Mouse (Mus musculus) embryonic facial prominence, embryonic 13.5 days (tissue): Measurements from ENCODE around the gene Ncln. TPM values are rescaled to one million over a fixed set of nuclear protein-coding genes. Genes with fewer than 3 reads are reported as not detected.
A peak's percentile ranks its signal among the peaks of the same experiment; 100 is the strongest.

Experiments
- ATAC-seq: fragments of 200-750 bp; cut with Nextera tagmentation; 2 replicates; pipeline ENCODE4 v1.8.0; 2017; ENCODE audit warnings: low read depth; ENCODE audit not compliant: insufficient number of reproducible peaks, insufficient read depth, low FRiP score, low TSS enrichment
- H3K27ac ChIP-seq: fragments of 300-500 bp; sonication (generic); 2 replicates; pipeline ENCODE4 v1.5.1; 2015; ENCODE audit warnings: moderate library complexity, mild to moderate bottlenecking, inconsistent platforms
- H3K27me3 ChIP-seq: fragments of 300-500 bp; sonication (generic); 2 replicates; pipeline ENCODE4 v1.6.1; 2015; ENCODE audit warnings: mild to moderate bottlenecking, inconsistent platforms
- H3K36me3 ChIP-seq: fragments of 300-500 bp; sonication (generic); 2 replicates; pipeline ENCODE4 v1.6.1; 2015; ENCODE audit warnings: mild to moderate bottlenecking, inconsistent platforms
- H3K4me1 ChIP-seq: fragments of 300-500 bp; sonication (generic); 2 replicates; pipeline ENCODE4 v1.6.1; 2015; ENCODE audit warnings: inconsistent platforms
- H3K4me2 ChIP-seq: fragments of 300-500 bp; sonication (generic); 2 replicates; pipeline ENCODE4 v1.6.1; 2015; ENCODE audit warnings: moderate library complexity, mild to moderate bottlenecking, inconsistent platforms
- H3K4me3 ChIP-seq: fragments of 300-500 bp; sonication (generic); 2 replicates; pipeline ENCODE4 v1.5.1; 2015; ENCODE audit warnings: mild to moderate bottlenecking, inconsistent platforms
- H3K9ac ChIP-seq: fragments of 300-500 bp; sonication (generic); 2 replicates; pipeline ENCODE4 v1.6.1; 2015; ENCODE audit warnings: mild to moderate bottlenecking, inconsistent platforms
- H3K9me3 ChIP-seq: fragments of 300-500 bp; sonication (generic); 2 replicates; pipeline ENCODE4 v1.6.1; 2016; ENCODE audit warnings: inconsistent platforms
- WGBS: fragments of 180-500 bp; shearing (Covaris S2); methylation state at CpG from one replicate; pipeline ENCODE4 v1.1.7; 2015; ENCODE audit warnings: mixed read lengths; 5-methylcytosine and 5-hydroxymethylcytosine counted together
- polyA plus RNA-seq: library from polyadenylated mRNA; unstranded; fragments of >200 nt; fragmentation: Nextera tagmentation; extraction: Ambion mirVana; gene quantifications from 2 replicates; pipeline ENCODE4 v1.2.1, GENCODE M21; 2015

Gene Ncln
- polyA plus RNA-seq, 1 experiment from 2014 or later, result 82.3 TPM

DNA sequence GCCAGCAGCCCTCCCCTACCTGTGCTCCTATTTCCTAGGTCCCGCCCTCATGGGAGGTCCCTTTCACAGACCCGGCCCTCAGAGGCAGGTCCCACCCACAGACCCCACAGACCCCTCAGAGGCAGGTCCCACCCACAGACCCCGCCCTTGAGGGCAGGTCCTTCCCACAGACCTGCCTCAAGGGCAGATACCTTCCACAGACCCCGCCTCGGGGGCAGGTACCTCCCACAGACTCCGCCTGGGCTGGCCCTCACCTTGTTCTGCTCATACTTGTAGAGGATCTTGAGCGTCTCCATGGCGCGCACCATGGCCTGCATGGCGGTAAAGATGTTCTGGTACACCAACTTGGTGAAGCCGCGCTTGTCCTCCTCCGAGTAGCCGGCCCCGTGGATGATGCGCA lies 38.6 kb upstream of the Ncln start:
- Histone ChIP-seq H3K9ac (no peak overlapping the region), H3K27me3 (no peaks in the 10 kb centered on the region), H3K9me3 (no peaks in the 10 kb centered on the region), H3K4me1 (peaks cover 8% of the 10 kb centered on the region; the same call in 1 of the 2 replicates), H3K27ac (no peak overlapping the region), H3K4me2 (no peak overlapping the region), H3K4me3 (no peak overlapping the region), H3K36me3 (peaks cover 70% of the 10 kb centered on the region)
- ATAC-seq, result no peak
- 59% methylated on average over 16 of the region's 16 CpGs for WGBS

DNA sequence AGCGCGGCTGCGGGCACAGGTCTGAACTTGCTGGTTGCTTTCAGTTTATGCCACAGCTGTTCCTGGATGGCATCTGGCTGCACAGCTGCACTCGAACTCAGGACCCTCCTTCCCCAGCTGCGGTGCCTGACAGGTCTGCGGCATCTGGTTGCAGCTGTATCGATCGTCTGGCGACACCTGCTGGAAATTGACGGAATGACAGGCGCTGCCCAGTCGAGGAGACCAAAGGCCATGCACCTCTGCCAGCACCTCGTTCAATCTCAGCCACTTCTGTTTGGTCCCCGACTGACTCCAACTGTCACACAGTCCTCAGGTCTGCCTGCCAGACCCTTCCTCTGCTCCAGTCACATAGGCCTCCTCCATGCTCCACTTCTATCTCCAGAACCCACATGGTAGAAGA lies 30.6 kb upstream of the Ncln start:
- no peak overlapping the region for H3K4me2 ChIP-seq
- no peaks in the 10 kb centered on the region for H3K9me3 ChIP-seq
- H3K9ac ChIP-seq, result no peak overlapping the region
- no peak overlapping the region for H3K27ac ChIP-seq
- H3K36me3 ChIP-seq, result peaks cover 34% of the 10 kb centered on the region
- peaks cover 5% of the 10 kb centered on the region; the same call in 1 of the 2 replicates for H3K4me1 ChIP-seq
- H3K27me3 ChIP-seq, result peaks cover 16% of the 10 kb centered on the region
- WGBS, result 15% methylated on average over 14 of the region's 14 CpGs
- no peak for ATAC-seq
- H3K4me3 ChIP-seq, result no peak overlapping the region

DNA sequence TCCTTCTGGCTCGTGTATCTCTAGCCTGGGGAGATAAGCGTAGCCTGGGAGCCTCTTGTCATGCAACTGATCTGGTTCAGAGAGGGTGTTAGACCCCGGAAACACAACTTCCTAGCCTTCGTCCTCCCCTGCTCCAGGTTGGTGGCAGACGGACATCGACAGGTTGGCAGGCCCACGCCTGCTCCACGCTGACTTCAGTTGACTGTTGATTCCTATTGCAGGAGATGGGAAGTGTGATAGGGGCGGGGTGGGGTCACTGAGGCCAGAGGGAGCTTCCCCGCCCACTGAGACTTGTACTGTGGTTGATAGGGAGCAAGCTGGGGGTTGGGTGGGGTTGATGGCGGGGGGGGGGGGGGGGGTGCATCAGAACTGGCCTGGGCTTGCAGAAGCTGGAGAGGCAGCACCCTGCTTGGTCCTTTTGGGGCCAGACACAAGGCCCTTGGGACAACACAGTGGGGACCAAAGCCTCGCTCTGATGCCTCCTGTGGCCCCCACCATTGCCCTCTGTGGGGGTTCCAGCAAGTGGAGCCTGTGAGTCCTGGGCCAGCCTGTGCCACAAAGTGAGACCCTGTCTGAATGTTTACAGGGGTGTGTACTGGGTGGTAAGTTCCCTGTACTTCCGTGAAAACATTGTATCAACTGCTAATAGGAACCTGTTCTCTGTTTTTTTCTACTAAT lies 29.0 kb upstream of the Ncln start:
- Histone ChIP-seq H3K9me3 (no peaks in the 10 kb centered on the region), H3K27me3 (peaks cover 16% of the 10 kb centered on the region), H3K27ac (no peak overlapping the region), H3K36me3 (peaks cover 19% of the 10 kb centered on the region), H3K9ac (no peak overlapping the region), H3K4me3 (no peak overlapping the region), H3K4me1 (peaks cover 5% of the 10 kb centered on the region; the same call in 1 of the 2 replicates), H3K4me2 (no peak overlapping the region)
- ATAC-seq, result no peak
- 52% methylated on average over 12 of the region's 13 CpGs for WGBS

DNA sequence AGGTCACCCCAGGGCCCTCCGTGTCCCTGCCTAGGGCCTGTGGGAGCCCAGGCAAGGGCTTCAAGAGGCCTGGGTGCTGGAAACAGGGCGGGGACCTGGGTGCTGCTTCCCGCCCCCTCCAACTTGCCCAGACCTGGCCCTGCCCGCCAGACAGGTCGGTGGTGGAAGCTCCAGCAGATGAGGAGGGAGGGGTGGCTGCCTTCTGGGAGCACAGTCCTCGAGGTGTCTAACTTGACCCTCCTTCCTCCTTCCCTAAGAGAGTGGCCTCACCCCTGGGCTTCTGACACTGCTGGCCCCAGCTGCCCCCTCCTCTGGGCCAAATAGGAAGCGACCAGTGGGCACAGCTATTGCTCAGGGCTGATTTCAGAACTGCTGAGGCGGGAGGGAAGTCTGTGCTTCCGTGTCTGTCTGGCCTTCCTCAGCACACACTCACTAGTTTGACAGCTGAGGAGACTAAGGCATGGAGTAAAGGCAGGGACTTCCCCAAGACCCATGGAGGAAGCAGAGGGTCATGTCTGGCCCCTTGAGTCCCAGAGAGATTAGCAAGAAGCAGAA lies 27.9 kb upstream of the Ncln start, which contains the start of gene Gna15:
Gna15 (minus strand) TSS at position 175 of the 555 bp plus-strand sequence.
- Histone ChIP-seq H3K27ac (no peak within 1 kb of the TSS; the same call in 1 of the 2 replicates), H3K27me3 (peaks cover 16% of the 10 kb centered on the region), H3K4me2 (peak within 1 kb of the TSS; percentile 39), H3K9ac (peak within 1 kb of the TSS; percentile 58), H3K9me3 (no peaks in the 10 kb centered on the region), H3K36me3 (peaks cover 8% of the 10 kb centered on the region; the same call in 1 of the 2 replicates), H3K4me1 (peaks cover 5% of the 10 kb centered on the region; the same call in 1 of the 2 replicates), H3K4me3 (peak within 1 kb of the TSS; percentile 18)
- ATAC-seq, result no peak
- WGBS, result 19% methylated on average over 9 of the region's 9 CpGs

DNA sequence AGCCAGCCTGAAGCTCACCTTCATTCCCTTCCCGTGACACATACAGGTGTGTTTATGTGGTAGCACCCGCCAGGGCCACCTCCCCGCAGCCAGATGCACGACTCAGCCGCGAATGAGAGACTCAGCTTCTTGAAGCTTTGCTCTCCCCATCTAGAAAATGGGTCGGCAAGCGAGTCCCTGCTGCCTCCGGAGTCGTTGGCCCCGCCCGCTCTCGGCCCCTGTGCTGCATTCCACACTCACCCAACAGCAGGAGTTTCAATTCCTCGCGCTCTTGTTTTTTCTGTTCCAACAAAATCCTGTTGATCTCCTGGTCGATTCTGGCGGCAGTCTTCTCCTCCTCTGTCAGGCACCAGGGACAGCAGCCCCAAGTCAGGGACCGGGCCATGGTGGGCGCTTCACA lies 27.4 kb upstream of the Ncln start:
- Histone ChIP-seq H3K9ac (peak overlapping the region; percentile 58), H3K4me2 (peak overlapping the region; percentile 39), H3K4me3 (peak overlapping the region; percentile 18), H3K36me3 (0 out of 2 replicates have a peak, but pooled peaks cover 3% of the 10 kb centered on the region), H3K27ac (no peak overlapping the region; the same call in 1 of the 2 replicates), H3K27me3 (peaks cover 16% of the 10 kb centered on the region), H3K9me3 (no peaks in the 10 kb centered on the region), H3K4me1 (peaks cover 5% of the 10 kb centered on the region; the same call in 1 of the 2 replicates)
- ATAC-seq, result no peak
- 18% methylated on average over 19 of the region's 19 CpGs for WGBS

DNA sequence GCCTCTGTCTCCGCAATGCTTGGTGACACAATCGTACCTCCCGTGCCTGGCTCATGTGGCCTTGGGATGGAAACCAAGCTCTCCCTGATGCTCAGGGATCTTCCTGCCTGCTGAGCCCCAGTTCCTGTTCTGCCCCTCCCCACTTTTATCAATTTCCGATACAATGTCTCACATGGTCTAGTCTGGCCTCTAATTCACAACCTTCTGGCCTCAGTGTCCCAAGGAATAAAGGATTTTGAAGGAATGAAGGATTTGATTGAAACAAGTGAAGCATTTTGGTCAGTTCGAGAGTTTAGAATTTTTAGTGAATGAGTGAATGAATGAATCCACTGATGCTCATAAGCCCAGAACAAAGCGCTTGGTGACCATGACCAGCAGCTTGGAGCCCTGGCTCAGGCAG lies 26.9 kb upstream of the Ncln start:
- Histone ChIP-seq H3K9ac (peak overlapping the region; percentile 58; the same call in 1 of the 2 replicates), H3K4me1 (peaks cover 5% of the 10 kb centered on the region; the same call in 1 of the 2 replicates), H3K9me3 (no peaks in the 10 kb centered on the region), H3K4me3 (no peak overlapping the region), H3K27me3 (peaks cover 16% of the 10 kb centered on the region), H3K27ac (no peak overlapping the region), H3K36me3 (0 out of 2 replicates have a peak, but pooled peaks cover 3% of the 10 kb centered on the region), H3K4me2 (peak overlapping the region; percentile 39; the same call in 1 of the 2 replicates)
- ATAC-seq, result no peak
- WGBS, result 80% methylated on average over 6 of the region's 6 CpGs

DNA sequence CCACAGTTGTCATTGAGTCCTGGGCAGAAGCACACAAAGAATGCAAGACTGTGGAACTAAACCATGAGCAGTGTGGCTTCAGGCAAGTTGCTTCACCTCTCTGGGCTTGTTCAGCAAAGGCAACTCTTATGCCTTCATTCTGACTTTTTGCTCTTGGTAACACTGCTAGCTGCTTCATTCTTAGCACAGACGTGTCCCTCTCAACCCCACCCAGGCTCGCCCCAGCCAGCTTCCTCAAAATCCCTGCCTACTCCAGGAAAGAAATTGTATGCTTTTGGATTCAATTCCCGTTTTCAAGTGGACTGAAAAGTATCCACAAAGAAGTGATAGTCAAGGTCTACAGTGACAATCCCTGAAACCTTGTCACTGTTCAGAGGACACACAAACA lies 23.8 kb upstream of the Ncln start:
- Histone ChIP-seq H3K27me3 (peaks cover 16% of the 10 kb centered on the region), H3K4me3 (no peak overlapping the region), H3K9ac (no peak overlapping the region), H3K36me3 (no peaks in the 10 kb centered on the region), H3K4me2 (no peak overlapping the region), H3K9me3 (no peaks in the 10 kb centered on the region), H3K4me1 (peaks cover 5% of the 10 kb centered on the region; the same call in 1 of the 2 replicates), H3K27ac (no peak overlapping the region)
- WGBS, result 68% methylated on average over 3 of the region's 3 CpGs
- no peak for ATAC-seq

DNA sequence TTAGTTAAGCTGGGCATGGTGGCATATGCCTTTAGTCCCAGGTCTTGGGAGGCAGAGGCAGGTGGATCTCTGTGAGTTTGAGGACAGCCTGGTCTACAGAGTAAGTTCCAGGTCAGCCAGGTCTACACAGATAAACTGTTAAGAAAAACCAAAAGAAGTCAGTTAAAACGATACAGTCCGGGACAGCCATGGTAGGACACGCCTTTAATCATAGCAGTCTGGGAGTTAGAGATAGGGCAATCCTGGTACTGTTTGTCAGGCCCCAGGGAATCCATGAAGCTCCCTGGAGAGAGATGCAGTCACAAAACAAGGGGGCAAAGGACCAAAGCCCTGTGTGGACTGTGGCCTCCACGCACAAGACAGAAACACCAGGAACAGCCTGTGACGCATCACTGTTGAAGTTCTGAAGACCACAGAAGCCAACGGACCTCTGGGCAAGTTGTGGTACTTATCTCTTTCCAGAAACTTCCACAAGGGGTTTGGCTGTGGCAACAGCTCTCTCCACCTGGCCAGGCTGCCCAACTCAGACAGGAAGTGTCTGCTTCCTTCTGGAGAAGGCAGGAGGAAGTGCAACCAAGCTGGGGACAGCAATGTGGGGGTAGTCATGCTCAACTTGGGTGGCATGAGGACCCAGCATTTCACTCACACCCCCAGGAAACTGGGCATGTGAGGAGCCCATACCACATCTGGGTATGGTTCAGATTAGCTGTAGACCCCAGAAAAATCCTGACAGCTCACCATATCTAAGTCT lies 23.2 kb upstream of the Ncln start:
- Histone ChIP-seq H3K36me3 (no peaks in the 10 kb centered on the region), H3K4me3 (no peak overlapping the region), H3K9me3 (no peaks in the 10 kb centered on the region), H3K4me1 (peaks cover 5% of the 10 kb centered on the region; the same call in 1 of the 2 replicates), H3K27ac (no peak overlapping the region), H3K9ac (no peak overlapping the region), H3K27me3 (peaks cover 16% of the 10 kb centered on the region), H3K4me2 (no peak overlapping the region)
- WGBS, result 87% methylated on average over 6 of the region's 6 CpGs
- ATAC-seq, result no peak

DNA sequence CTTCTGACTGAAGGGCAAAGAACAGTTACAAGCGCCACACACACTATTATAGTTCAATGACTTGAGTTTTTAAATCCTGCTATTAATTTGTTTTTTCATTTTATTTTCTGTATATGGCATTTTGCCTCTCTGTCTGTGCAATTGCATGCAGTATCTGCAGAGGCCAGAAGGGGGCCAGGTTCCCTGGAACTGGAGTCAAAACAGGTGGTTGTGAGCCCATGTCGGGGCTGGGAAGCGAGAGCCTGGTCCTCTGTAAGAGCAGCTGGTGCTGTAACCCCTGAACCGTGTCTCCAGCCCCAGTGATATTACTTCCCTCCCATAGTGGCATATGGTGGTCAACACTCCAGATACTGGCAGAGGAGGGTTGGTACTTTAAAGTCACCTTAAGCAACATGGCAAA lies 22.4 kb upstream of the Ncln start:
- no peaks in the 10 kb centered on the region for H3K9me3 ChIP-seq
- WGBS, result 18% methylated on average over 4 of the region's 4 CpGs
- H3K36me3 ChIP-seq, result no peaks in the 10 kb centered on the region

DNA sequence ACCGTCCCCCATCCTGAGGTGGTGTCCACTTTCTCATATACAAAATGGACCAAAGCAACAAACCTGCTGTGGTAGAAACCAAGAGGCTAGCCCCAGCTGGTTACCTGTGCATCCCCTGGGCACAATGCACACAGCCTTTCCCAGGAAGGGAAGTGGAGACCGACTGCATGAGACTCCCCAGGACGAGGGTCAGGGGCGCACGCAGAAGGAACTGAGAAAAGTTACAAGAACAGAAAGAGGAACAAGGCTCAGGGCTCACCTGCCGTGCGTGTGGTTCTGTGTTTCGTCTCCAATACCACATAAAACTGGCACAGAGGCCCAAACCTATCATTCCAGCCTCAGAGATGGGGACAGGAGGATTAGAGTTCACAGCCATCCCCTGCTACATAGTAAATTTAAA lies 21.0 kb upstream of the Ncln start:
- no peaks in the 10 kb centered on the region for H3K4me1 ChIP-seq
- WGBS, result 76% methylated on average over 8 of the region's 8 CpGs
- no peak overlapping the region for H3K9ac ChIP-seq
- H3K4me3 ChIP-seq, result no peak overlapping the region
- no peaks in the 10 kb centered on the region for H3K36me3 ChIP-seq
- ATAC-seq, result no peak
- no peak overlapping the region for H3K4me2 ChIP-seq
- H3K27ac ChIP-seq, result no peak overlapping the region
- no peaks in the 10 kb centered on the region for H3K9me3 ChIP-seq
- H3K27me3 ChIP-seq, result peaks cover 9% of the 10 kb centered on the region; the same call in 1 of the 2 replicates

More for the DNA sequence above, 22.4 kb upstream of the Ncln start:
- H3K4me1 ChIP-seq, result peaks cover under 1% of the 10 kb centered on the region; the same call in 1 of the 2 replicates
- ATAC-seq, result no peak
- peaks cover 10% of the 10 kb centered on the region for H3K27me3 ChIP-seq
- H3K4me2 ChIP-seq, result no peak overlapping the region
- no peak overlapping the region for H3K27ac ChIP-seq
- no peak overlapping the region for H3K9ac ChIP-seq
- H3K4me3 ChIP-seq, result no peak overlapping the region

DNA sequence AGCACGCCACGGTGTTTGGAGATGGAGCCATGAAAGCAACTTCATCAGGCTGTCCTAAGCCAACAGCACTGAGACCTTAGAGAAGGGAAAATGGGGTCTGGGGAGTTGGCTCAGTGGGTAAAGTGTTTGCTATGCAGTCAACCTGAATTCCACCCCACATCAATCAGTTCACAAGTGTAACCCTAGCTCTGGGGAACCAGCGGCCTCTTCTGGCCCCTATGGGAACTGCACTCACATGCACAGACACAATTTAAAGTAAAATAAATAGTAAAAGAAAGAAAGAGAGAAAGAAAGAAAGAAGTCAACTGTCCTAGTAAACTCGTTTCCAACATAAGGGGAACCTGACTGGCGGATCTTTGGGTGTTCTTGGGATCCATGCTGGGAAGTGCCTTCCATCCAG lies 17.6 kb upstream of the Ncln start:
- 81% methylated on average over 5 of the region's 5 CpGs for WGBS
- Histone ChIP-seq H3K27ac (no peak overlapping the region), H3K27me3 (peaks cover 17% of the 10 kb centered on the region), H3K36me3 (no peaks in the 10 kb centered on the region), H3K4me1 (no peaks in the 10 kb centered on the region), H3K4me3 (no peak overlapping the region), H3K9ac (no peak overlapping the region), H3K4me2 (no peak overlapping the region), H3K9me3 (no peaks in the 10 kb centered on the region)
- ATAC-seq, result no peak
